Mouse (Mus musculus): ENCODE data around the gene Vwa3a.
"Not testable (repeated sequence)": the region's sequence is repeated elsewhere in the genome, so short reads cannot be mapped to it uniquely, and the experiment has no call there.

The Vwa3a gene

DNA sequence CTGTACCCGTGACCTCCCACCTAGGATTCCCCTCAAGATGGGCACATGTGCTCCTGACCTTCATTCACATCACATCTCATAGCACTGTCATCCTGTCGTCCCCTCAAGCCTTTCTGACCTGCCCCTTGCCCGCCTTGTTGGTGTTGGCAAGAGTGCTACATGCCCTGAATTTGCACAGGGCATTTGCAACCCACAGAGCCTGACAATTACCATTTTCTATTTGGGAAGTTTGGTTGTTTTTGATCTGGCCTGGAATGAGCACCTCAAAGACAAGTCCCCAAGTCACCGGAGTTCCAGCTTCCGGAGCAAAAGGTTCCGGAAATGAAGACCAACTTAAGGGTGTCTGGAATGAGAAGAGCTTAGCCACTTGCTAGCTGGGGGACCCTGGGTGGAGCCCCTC lies at the start of gene Vwa3a:
TSS of gene Vwa3a (plus strand) at position 301 of the 400 bp plus-strand sequence.
- DNase-seq (ENCODE audit: low spot score in 2 of 2): no peak

DNA sequence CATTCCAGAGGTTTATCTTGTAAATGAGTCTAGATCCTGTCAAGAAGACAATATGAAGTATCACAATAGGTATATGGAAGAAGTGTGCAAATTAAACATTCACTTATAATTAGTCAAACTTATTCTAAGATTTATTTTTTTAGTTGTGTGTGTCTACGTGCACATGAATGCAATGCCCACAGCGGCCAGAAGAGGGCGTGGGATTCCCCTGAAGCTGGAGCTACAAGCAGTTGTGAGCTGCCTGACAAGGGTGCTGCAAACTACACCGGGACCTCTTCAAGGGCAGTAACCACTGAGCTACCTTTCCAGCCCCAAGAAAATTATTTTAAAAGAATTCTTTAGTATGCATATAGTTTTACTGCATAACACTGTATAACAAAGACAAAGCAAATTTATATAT lies 48.5 kb upstream of the Vwa3a start:
- no peak for DNase-seq (ENCODE audit: low spot score in 2 of 2)

DNA sequence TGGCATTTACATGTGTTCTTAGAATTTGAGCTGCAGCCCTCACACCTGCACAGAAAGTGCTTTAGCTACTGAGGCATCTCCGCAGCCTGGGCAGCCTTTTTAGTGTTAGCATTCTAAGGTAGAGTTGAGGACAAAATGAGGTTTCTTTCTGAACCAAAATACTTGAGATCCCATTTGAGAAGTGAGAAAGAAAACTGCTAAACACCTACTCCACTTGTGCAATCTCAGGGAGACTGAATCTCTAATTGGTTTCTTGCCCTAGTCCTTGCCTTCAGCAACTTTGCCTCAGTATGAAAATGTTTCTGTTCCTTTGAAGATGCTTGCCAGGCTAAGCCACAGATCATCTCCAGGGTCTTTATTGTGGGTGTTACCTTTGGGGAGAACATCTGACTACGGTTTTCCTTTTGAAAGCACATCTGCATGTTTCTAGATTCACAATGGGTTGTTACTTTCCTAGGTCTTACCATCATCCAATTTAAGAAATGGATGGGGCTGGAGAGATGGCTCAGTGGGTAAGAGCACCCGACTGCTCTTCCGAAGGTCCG lies 45.2 kb upstream of the Vwa3a start:
- DNase-seq (ENCODE audit: low spot score in 2 of 2): no peak

DNA sequence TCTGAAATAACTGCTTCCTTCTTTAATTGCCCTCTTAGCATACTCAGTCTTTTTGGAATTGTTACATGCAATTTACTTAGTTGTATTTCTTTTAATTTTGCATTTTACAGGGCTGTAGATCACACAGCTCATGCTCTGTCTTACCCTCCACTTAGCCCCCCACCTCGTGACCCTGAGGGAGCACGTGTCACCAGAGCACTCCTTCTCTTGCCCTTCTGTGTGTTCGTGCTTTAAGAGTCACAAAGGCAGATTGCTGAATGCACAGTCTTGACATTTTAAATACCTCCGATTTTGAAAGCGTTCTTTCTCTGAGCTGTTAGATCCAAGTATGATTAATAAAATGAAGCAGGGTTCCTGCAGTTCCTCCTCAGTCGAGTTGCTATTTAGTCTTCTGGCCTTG lies 43.9 kb upstream of the Vwa3a start:
- no peak for DNase-seq (ENCODE audit: low spot score in 2 of 2)

DNA sequence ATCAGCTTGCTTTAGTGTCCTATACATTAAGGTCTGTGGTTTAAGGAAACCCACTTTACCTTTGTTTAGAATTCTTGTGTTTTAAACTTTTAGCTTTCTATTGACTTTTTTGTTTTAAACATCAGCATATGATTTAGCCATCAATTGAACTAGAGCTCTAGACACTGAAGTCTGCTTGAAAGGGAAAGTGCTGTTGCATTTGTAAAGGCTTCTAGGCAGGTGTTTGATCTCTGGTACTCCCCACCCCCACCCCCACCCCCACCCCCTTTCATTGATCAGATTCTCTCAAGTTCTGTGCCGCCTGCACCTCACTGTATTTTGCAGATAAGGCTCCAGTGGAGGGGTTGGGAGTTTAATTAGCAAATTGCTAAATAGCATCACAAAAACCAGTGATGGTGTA lies 43.5 kb upstream of the Vwa3a start:
- no peak for DNase-seq (ENCODE audit: low spot score in 2 of 2)

DNA sequence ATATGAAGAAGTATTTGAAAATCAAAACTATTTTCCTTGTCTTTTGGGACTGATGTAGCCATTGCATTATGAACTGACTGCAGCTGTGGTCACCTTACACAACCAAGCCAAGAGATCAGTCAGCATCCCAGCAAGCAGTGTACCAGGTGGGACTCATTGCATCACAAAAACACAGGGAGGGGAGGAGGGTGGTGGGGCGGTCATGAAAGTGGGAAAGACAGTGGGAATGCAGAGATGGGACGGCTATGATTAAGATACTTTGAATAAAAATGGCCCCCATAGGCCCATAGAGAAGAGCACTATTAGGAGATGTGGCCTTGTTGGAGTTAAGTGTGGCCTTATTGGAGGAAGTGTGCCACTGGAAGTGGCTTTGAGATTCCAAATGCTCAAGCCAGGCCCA lies 42.8 kb upstream of the Vwa3a start:
- no peak for DNase-seq (ENCODE audit: low spot score in 2 of 2)

DNA sequence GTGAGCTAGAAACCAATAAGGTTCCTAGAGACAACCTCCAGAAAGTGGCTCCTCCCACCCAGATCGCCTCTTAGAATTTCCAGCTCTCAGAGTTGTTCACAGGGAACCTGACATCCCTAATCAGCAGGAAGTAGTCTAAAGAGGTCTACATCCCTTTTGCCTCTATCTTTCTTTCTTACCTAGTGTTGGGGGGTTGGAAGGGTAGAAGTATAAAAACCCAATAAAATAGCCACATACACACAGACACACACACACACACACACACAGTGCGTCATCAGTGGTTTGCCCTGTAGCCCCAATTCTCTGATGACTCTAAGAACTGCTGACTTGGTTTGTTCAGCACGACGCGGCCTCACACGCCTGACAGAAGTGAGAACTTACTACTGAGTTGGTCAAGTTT lies 39.5 kb upstream of the Vwa3a start:
- DNase-seq (ENCODE audit: low spot score in 2 of 2): no peak

DNA sequence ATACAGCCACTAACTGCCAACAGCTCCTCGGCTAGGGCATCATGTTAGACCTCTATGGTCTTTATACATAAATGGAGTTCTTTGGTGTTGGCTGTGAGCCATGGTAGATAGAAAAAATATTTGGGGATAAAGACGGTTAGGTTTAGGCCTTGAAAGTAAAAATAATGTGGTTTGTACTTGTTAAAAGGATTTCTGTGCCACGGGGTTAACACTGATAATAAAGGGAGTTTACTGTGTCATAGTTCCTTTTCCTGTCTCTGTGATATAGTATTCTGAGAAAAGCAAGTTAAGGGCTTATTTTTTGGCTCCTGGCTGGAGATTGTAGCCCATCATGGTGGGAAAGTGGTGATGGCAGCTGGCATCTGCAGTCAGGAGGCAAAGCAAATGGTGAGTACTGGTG lies 35.2 kb upstream of the Vwa3a start:
- no peak for DNase-seq (ENCODE audit: low spot score in 2 of 2)

DNA sequence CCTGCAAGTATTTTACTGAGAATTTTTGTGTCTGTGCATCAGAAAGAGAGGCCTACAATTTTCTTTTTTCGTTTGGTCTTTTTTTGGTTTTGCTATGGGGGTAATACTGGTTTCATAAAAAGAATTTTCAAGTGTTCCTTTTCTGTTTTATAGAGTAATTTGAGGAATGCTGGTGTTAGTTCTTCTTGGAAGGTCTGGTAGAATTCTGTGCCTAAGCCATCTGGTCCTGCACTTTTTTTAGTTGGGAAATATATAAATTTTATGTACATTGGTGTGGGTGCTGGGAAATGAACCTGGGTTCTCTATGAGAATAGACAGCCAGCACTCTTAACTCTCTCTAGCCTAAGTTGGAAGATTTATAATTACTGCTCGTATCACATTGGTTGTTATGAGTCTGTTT lies 27.0 kb upstream of the Vwa3a start:
- peak in 1 of 2 experiments; percentile 22 for DNase-seq (ENCODE audit: low spot score in 2 of 2)

DNA sequence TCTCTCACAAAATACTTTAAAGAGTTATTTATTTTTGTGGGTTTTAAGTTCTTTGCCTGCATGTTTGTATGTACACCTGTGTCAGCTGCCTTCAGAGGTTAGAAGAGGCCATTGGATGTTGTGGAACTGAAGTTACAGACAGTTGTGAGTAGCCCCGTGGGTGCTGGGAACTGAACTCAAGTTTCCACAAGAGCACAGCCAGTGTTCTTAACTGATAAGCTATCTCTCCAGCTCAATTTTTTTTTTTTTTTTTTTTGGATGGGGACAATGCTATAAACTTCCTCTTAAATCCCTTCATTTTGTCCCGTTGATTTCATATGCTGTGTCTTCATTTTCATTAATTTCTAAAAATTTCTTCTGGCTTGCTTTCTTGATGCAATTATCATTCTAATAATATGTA lies 25.9 kb upstream of the Vwa3a start:
- DNase-seq (ENCODE audit: low spot score in 2 of 2): no peak

DNA sequence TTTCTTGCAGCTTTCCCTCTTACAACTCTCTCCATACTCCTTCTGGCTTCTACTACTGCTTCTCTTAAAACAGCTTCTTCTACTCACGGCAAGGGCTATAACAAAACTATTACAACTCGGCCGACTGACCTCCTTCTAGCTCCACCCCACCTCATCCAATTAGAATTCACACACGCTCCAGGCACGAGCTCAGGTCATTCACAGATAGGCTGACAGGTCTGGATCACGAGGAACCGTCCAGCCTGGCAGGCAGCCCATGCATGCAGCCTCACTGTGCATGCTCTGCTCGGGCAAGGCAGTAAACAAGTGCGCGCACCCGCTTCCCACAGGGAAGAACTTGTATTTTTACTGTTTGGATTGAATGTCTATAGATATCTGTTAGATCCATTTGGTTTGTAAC lies 25.2 kb upstream of the Vwa3a start:
- not testable (repeated sequence) for DNase-seq (ENCODE audit: low spot score in 2 of 2)

DNA sequence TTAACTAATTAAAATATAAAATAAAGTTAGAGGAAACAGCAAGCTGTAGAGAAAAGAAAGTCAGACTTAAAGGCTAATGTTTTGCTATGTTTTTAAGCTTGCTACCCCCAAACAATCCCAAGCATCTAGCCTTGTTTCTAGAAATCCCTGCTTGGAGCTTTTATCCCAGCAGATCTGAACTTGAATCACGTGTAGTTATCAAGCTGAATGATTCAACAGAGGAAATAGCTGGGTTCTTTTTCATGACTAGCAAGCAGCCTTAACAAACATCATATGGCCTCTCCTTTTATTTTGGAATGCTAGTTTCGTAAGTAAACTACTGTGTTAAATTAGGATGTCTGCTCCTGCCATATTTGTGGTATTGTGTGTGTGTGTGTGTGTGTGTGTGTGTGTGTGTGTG lies 21.9 kb upstream of the Vwa3a start:
- no peak for DNase-seq (ENCODE audit: low spot score in 2 of 2)

DNA sequence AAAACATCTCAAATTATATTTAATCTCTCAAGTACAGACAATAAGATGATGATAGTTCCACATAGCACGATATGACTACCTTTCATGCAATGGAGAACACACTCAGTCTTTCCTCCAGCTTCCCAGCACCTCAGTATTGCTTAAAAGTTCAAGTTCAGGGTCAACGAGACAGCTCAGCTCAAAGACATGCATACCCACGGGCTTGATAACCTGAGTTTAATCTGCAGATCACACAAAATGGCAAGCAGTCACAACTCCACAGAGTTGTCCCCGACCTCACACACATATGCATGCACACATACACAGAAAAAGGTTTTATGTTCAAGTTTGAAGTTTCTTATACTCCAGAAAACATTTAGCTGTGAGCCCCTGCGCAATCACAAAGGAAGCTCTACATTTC lies 18.1 kb upstream of the Vwa3a start:
- DNase-seq (ENCODE audit: low spot score in 2 of 2): no peak

DNA sequence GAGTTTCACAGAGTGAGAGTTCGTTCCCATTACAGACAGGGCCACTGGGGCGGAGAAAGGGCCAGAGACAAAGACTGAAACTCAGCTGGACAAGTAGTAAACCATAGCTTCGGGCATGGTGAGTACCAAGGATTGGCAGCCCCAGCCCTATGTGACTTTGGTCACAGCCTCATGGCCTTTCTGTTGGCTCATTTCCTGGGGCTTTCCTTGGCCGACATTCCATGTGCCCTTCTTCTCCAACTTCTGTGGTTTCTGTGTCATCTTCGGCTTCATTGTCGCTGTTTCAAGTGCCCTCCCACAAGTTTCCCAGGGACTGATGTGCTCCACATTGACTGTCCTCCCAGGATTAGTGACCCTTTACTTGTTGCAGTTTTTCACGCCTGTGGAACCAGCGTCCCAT lies 17.7 kb upstream of the Vwa3a start:
- no peak for DNase-seq (ENCODE audit: low spot score in 2 of 2)

DNA sequence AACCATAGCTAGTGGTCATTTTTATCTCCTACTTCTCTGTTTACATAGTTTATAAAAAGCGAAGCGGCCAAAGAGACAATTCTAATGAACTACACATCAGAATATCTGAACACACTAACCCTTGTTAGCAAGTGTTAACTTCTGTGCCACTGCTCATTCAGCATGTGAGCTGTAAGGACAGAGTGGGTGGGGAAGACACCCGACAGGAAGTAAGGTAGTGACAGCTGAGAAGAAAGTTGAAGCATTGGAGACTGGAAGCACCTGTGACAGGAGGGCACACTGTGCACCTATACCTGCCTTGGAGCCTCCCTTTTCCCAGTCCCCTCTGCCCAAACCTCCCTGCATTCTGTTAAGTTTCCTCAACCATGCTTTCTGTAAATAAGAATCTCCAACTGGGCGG lies 17.1 kb upstream of the Vwa3a start:
- DNase-seq (ENCODE audit: low spot score in 2 of 2): no peak

DNA sequence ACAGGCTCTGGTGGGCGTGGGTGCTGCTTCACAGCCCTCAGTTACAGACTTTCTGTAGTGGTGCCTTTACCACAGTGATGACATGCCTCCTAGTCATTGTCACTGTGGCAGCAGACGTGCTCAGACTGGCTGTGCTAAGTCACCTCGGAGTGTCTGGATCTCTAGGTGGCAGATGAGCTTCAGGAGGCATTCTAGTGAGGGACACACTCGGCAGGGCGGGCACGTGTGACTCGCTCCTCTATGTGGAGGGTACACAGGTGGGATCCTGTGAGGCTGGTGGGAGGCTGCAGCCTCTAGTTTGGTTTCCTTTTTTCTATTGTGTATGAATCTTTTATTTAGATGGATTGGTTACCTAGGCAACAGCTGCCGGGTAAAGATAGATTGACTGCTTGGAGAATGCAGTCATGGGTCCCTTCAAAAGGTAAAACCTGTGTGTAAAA lies 16.3 kb upstream of the Vwa3a start:
- peak; percentile 31 to 36 for DNase-seq (ENCODE audit: low spot score in 2 of 2)

DNA sequence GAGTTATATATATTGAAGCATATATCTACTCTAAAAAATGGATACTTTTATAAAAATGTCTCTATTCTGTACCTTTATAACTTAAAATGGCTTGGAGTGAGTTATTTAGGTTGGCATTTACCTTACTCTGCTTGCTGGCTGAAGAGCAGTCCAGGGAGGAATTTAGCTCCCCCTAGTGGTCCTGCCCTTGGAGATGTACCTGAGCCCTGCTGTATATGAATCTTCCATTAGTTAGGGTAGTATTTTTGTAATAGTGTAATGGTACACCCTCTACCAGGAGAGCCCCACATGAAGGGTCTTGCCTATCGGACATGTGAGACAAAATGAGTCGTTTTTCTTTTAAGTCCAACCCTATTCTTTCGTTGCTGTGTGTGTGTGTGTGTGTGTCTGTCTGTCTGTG lies 11.5 kb upstream of the Vwa3a start:
- peak in 1 of 2 experiments; percentile 58 for DNase-seq (ENCODE audit: low spot score in 2 of 2)

DNA sequence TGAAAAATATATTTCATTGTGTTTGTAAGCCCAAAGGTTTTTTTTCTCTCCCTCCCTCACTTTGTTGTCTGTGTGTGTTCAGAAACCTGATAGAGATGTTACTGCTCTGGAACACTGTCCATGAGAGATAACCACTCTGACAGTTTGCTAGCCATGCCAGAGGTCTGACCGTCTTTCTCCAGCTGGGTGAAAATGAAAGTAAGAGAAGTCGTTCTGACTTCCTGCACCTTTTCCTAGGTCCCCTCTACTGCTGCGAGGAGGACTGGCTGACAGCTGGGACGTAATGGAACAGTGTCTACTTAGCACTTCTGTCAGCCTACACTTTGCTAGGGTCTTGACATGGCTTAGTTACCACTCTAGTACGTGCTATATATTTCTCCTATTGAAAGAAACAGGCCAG lies 9.5 kb upstream of the Vwa3a start:
- DNase-seq (ENCODE audit: low spot score in 2 of 2): no peak

DNA sequence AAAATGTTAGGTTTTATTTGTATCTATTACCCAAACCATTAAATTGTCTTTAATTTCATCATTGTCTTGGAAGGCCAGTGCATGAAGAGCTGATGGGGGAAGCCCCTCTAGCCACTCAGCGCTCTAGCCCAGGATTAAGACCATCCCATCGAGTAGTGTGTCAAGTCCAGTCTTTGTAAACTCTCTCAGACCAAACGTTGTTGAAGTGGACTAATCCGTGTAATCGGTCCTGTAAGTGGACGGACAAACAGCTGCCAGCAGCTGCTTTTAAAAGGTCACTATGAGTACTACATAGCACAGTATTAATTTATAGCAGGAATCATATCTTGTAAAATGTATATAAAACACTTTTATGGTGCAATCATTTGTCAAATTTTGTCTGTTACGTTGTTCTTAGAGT lies 6.2 kb upstream of the Vwa3a start:
- DNase-seq (ENCODE audit: low spot score in 2 of 2): no peak

DNA sequence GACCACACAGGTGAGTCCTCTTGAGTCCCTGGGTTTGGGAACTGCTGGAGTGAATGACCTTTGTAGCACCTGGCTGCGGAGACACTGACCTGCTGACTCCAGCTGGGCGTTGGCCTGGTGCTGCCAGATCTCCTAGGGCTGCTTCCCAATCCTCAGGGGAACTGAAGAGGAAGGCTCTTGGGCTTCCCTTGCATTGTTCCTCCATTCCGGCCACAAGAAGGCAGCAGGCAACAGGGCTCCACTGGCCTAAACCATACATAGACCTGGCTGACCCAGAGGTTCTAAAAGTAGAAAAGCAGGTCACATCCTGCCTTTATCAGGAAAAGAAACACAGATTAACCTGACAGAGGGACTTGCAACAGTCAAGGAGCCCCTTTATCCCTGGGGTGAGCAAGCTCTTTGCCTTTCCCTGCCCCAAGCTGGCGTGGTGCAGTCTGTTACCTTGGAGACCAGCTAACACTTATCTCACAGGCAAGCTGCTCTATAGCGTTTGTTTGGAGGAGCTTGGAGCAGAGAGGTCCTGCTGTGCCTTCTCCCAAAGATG lies 512 bp downstream of the Vwa3a start:
- peak; percentile 28 to 66 for DNase-seq (ENCODE audit: low spot score in 2 of 2)

DNA sequence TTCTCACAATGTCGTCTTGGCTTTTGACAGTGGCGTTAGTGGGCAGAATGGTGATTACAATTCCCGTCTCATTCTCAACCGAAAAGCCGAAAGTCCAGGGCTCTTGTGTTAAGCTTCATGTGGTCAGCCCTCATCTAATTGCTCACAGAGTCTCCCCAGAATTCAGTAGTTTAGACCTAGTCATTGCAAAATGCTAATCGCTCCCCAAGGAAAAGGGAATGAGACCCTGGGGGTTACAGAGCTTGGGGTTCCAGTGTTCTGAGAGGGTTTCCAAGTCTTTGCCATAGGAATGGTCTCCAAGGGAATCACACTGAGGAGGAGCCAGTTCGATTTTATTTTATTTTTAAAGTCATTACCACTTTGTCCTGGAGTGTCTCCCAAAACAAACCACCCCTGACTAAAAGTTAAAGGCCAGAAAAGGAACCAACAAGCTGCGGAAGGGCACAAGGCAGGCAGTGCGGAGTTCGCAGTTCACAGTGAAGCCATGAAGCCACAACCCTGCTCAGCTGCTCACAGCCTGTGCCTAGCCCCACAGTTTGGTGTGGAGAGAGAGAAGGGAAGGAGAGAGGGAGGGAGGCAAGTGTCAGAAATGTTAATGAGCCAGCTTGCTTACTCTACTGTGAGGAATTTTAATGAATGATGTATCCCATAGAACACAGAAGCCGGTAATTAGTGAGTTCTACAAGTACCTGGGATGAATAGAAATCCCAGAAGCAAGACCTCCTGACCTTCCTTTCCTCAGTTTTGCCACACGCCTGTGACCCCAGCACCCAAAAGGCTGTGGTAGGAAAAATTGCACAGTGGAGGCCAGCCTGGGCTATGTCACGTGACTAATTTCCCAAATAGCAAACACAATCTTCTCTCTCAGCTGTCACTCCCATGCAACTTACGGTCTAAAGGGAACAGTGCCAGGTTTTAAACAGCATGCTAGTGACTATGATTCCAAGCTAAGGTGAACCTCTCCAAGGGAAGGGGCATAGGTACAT lies 4.5 kb downstream of the Vwa3a start:
- no peak for DNase-seq (ENCODE audit: low spot score in 2 of 2)

DNA sequence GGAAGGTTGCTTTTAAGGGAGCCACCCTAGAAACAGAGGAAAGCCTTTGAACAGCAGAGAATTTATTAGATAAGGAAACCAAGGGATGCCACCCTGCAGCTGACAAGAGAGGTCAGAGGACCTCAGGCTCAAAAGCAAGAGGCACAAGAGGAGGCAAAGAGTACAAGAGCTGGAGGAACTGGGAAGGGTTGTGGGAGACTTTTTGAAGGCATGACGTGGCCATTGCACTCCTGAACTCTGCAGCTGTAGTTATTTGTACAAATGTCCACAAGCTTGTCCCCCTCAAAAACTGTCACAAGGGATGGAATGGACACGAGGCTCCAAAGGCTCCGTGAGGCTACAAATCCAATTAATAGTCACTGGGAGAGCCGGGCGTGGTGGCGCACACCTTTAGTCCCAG lies 5.5 kb downstream of the Vwa3a start:
- no peak for DNase-seq (ENCODE audit: low spot score in 2 of 2)

DNA sequence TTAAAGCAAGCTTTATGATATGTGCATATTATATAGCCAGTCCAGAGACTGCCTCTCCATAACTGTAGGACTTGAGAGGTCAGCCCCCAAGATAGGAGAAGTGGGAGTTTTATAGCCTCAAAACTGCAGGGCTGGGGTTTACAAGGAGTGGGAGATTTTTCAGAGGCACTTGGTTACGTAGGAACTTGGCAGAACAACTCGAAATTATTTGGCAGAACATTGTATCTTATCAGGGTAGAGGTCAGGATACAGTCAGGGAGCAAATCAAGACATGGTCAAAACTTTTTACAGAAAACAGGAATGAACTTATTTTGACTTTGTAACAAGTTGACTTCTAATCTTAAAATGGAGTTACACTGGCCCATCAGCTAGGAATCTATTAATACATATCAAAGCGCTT lies 6.9 kb downstream of the Vwa3a start:
- DNase-seq (ENCODE audit: low spot score in 2 of 2): no peak

All from left cerebral cortex, adult 9 months (tissue).